Mouse (Mus musculus) liver, postnatal 0 days (tissue): ENCODE measurements around the gene Spata16. TPM values are rescaled to one million over a fixed set of nuclear protein-coding genes. Genes with fewer than 3 reads are reported as not detected.

Source experiments
- ATAC-seq: fragments of 200-750 bp; cut with Nextera tagmentation; 2 replicates; pipeline ENCODE4 v1.8.0; 2017; ENCODE audit warnings: mild to moderate bottlenecking, moderate library complexity
- DNase-seq: peaks from one replicate; pipeline ENCODE4 v3.0.0-alpha.2; 2016
- H3K27ac ChIP-seq: fragments of 300-500 bp; sonication (generic); 2 replicates; pipeline ENCODE4 v1.5.1; 2014; ENCODE audit warnings: antibody characterized with exemption, moderate library complexity, mild to moderate bottlenecking, low read depth
- H3K27me3 ChIP-seq: fragments of 300-500 bp; sonication (generic); 2 replicates; pipeline ENCODE4 v1.6.1; 2014; ENCODE audit warnings: low read length, control low read depth, mixed read lengths; ENCODE audit not compliant: insufficient read depth
- H3K36me3 ChIP-seq: fragments of 300-500 bp; sonication (generic); replicated peaks from 2 replicates; pipeline ENCODE4 v1.6.1; 2014; ENCODE audit warnings: mild to moderate bottlenecking, control low read depth, low read length, moderate library complexity, mixed read lengths; ENCODE audit not compliant: insufficient read depth
- H3K4me1 ChIP-seq: fragments of 300-500 bp; sonication (generic); 2 replicates; pipeline ENCODE4 v1.6.1; 2014; ENCODE audit warnings: antibody characterized with exemption, mild to moderate bottlenecking, control low read depth; ENCODE audit not compliant: insufficient read depth
- H3K4me2 ChIP-seq: fragments of 300-500 bp; sonication (generic); 2 replicates; pipeline ENCODE4 v1.6.1; 2014; ENCODE audit warnings: low read depth, mild to moderate bottlenecking, low read length, moderate library complexity, mixed read lengths
- H3K4me3 ChIP-seq: fragments of 300-500 bp; sonication (generic); 2 replicates; pipeline ENCODE4 v1.5.1; 2014; ENCODE audit warnings: low read depth, low read length
- H3K9ac ChIP-seq: fragments of 300-500 bp; sonication (generic); replicated peaks from 2 replicates; pipeline ENCODE4 v1.6.1; 2014; ENCODE audit warnings: mild to moderate bottlenecking, moderate library complexity
- H3K9me3 ChIP-seq: fragments of 300-500 bp; sonication (generic); 2 replicates; pipeline ENCODE4 v1.6.1; 2016; ENCODE audit warnings: mild to moderate bottlenecking, control low read depth, low read length, mixed read lengths
- CTCF ChIP-seq: sonication (generic); IDR thresholded peaks from 2 replicates; pipeline ENCODE4 v1.5.1; 2016; ENCODE audit warnings: antibody characterized with exemption, low read depth
- EP300 ChIP-seq: IDR thresholded peaks from 2 replicates; pipeline ENCODE4 v1.6.1; 2016; ENCODE audit warnings: antibody characterized with exemption, low read depth, mild to moderate bottlenecking
- WGBS: fragments of 180-500 bp; shearing (Covaris S2); extraction: QIAGEN DNeasy Blood & Tissue Kit; methylation state at CpG from one replicate; pipeline ENCODE4 v1.1.7; 2014; ENCODE audit not compliant: insufficient replicate concordance; 5-methylcytosine and 5-hydroxymethylcytosine counted together
- polyA plus RNA-seq: library from polyadenylated mRNA; unstranded; fragments of >200 nt; fragmentation: Nextera tagmentation; extraction: Ambion mirVana; gene quantifications from 2 replicates; pipeline ENCODE4 v1.2.1, GENCODE M21; 2015

The Spata16 gene
- polyA plus RNA-seq, 1 experiment from 2014 or later = not detected

DNA sequence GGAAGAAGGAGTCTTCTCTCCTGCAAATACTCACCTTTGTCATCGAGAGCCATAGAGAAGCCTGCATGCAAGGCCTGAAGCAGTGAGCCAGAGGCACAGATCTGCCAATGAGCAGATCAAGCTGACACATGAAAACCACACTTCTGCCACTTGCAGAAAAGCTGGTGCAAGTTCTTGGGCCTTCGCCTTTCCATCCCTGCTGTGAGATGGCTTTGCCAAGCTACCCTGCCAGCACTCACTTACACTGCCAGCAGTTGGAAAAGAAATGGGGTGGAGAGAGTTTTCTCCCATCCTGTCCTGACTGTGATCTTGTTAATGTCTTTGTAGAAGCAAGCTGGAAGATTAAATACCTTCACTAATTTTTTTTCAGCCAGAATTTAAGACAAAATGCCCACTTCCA is 237.3 kb downstream of the Spata16 start:
- H3K36me3 ChIP-seq = no peaks in the 10 kb centered on the region
- no peak for ATAC-seq
- no peaks in the 10 kb centered on the region for H3K27me3 ChIP-seq
- no peak for TF ChIP-seq CTCF
- TF ChIP-seq EP300 = no peak
- no peak overlapping the region for H3K4me3 ChIP-seq
- no peak overlapping the region for H3K9ac ChIP-seq
- 71% methylated on average over 2 of the region's 2 CpGs for WGBS
- H3K4me1 ChIP-seq = no peaks in the 10 kb centered on the region
- no peak overlapping the region for H3K4me2 ChIP-seq
- H3K9me3 ChIP-seq = no peaks in the 10 kb centered on the region
- H3K27ac ChIP-seq = no peak overlapping the region
- no peak for DNase-seq

DNA sequence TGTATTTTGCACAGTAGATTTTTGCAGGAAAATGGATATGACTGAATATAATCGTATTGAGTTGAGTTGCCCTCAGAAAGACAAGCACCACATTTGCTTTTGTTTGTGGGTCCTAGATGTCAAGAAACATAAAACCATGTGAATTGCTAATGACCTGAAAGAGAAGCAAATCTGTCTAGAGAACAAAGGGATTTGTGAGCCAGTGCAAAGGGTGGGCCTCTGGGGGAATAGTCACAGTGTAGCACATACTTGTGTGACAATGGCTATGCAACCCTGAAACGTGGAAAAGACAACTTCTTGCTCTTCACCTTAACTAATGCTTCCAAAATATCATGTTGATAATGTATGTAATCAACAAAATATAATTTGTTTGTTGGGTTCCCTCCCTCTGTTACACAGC is 239.9 kb downstream of the Spata16 start:
- WGBS = 53% methylated on average over 2 of the region's 2 CpGs
- Histone ChIP-seq H3K9me3 (no peaks in the 10 kb centered on the region), H3K9ac (no peak overlapping the region), H3K27me3 (no peaks in the 10 kb centered on the region), H3K4me3 (no peak overlapping the region), H3K36me3 (no peaks in the 10 kb centered on the region), H3K4me2 (no peak overlapping the region), H3K4me1 (no peaks in the 10 kb centered on the region), H3K27ac (no peak overlapping the region)
- no peak for TF ChIP-seq CTCF
- no peak for TF ChIP-seq EP300
- no peak for ATAC-seq
- DNase-seq = no peak

- TF ChIP-seq CTCF = no peak
- TF ChIP-seq EP300 = no peak
- H3K27me3 ChIP-seq = no peaks in the 10 kb centered on the region
- 65% methylated on average over 1 of the region's 1 CpGs for WGBS
- no peaks in the 10 kb centered on the region for H3K36me3 ChIP-seq
- no peaks in the 10 kb centered on the region for H3K4me1 ChIP-seq
- no peak overlapping the region for H3K4me2 ChIP-seq
- no peak overlapping the region for H3K4me3 ChIP-seq
- no peak overlapping the region for H3K9ac ChIP-seq
- ATAC-seq (no peak), DNase-seq (no peak)
- no peaks in the 10 kb centered on the region for H3K9me3 ChIP-seq
- H3K27ac ChIP-seq = no peak overlapping the region
Observed at GRCm38 (mm10) chr3:26916607-26917006, 279.2 kb downstream of the Spata16 start.

- TF ChIP-seq EP300 (no peak), CTCF (no peak)
Observed at GRCm38 (mm10) chr3:26920986-26921385, 283.6 kb downstream of the Spata16 start.

DNA sequence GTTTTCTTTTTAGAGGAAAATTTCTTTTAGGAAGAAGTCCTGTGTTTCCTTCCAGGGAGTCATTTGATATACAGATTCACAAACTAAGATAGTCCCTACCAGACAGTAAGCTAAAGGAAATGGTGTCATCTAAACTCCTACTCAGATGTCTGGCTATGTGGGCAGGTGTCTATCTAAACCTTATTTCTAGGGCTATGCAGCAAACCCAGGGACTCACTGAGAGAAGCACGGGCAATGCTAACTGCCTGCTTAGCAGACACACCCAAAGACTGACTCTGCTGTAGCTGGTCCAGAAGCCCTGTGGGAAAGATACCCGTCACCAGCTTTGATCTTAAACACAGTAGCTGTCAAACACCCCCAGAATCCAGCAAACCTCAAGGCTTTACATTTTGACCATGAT is 284.2 kb downstream of the Spata16 start:
- Histone ChIP-seq H3K27me3 (no peaks in the 10 kb centered on the region), H3K4me2 (no peak overlapping the region), H3K27ac (no peak overlapping the region), H3K4me3 (no peak overlapping the region), H3K4me1 (no peaks in the 10 kb centered on the region), H3K9ac (no peak overlapping the region), H3K9me3 (0 out of 2 replicates have a peak, but pooled peaks cover 2% of the 10 kb centered on the region), H3K36me3 (no peaks in the 10 kb centered on the region)
- 85% methylated on average over 2 of the region's 2 CpGs for WGBS
- DNase-seq (no peak), ATAC-seq (no peak)
- TF ChIP-seq CTCF = no peak
- no peak for TF ChIP-seq EP300

More at GRCm38 (mm10) chr3:26920986-26921385, 283.6 kb downstream of the Spata16 start:
- no peaks in the 10 kb centered on the region for H3K4me1 ChIP-seq
- H3K4me2 ChIP-seq = no peak overlapping the region
- DNase-seq (no peak), ATAC-seq (no peak)
- no peak overlapping the region for H3K9ac ChIP-seq
- H3K36me3 ChIP-seq = no peaks in the 10 kb centered on the region
- H3K9me3 ChIP-seq = 0 out of 2 replicates have a peak, but pooled peaks cover 2% of the 10 kb centered on the region
- WGBS = 43% methylated on average over 7 of the region's 7 CpGs
- H3K4me3 ChIP-seq = no peak overlapping the region
- no peaks in the 10 kb centered on the region for H3K27me3 ChIP-seq
- H3K27ac ChIP-seq = no peak overlapping the region

DNA sequence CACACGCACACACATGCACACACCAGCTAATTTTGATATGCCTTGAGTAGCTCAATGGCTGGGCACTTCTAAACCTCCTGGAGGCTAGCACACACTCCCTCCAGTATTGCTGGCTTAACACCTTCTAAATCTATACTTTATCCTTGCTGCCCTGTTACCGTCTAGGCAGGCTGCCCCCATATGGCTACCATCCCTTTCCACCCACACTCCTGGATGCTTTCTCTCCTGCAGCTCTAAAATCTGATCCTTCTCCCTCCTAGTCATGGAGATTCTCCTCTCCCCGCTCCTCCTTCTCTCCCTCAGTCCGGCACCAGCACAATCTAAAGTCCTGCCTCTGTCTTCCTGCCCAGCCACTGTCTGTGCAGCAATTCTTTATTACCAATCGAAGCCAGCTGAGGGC is 286.0 kb downstream of the Spata16 start:
- Histone ChIP-seq H3K4me3 (no peak overlapping the region), H3K9me3 (0 out of 2 replicates have a peak, but pooled peaks cover 2% of the 10 kb centered on the region), H3K27ac (no peak overlapping the region), H3K4me1 (no peaks in the 10 kb centered on the region), H3K27me3 (no peaks in the 10 kb centered on the region), H3K36me3 (no peaks in the 10 kb centered on the region), H3K4me2 (no peak overlapping the region), H3K9ac (no peak overlapping the region)
- no peak for ATAC-seq
- WGBS = 82% methylated on average over 5 of the region's 5 CpGs
- TF ChIP-seq EP300 (no peak), CTCF (no peak)
- no peak for DNase-seq

DNA sequence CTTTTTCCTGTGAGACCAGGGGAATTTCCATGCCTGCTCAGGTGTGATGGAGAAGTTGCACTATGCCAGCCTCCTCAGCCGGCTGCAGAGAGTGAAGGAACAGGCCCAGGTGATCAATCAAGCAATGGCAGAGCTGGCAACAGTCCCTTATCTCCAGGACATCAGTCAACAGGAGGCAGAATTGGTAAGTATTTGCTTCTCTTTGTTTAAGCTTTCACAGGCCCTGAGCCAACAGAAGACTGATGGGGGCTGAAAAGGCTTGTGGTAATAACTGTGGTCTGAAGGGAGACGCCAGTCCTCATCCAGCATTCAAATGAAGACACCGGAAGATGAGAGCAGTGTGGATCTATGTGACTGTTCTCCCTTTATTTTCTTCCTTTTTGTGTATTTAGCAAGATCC is 286.8 kb downstream of the Spata16 start:
- 33% methylated on average over 3 of the region's 3 CpGs for WGBS
- no peak for DNase-seq
- TF ChIP-seq EP300 = no peak
- TF ChIP-seq CTCF = no peak
- no peak overlapping the region for H3K27ac ChIP-seq
- H3K36me3 ChIP-seq = no peaks in the 10 kb centered on the region
- H3K4me1 ChIP-seq = no peaks in the 10 kb centered on the region
- 0 out of 2 replicates have a peak, but pooled peaks cover 2% of the 10 kb centered on the region for H3K9me3 ChIP-seq
- no peak overlapping the region for H3K9ac ChIP-seq
- no peak for ATAC-seq
- H3K4me3 ChIP-seq = no peak overlapping the region
- no peak overlapping the region for H3K4me2 ChIP-seq
- H3K27me3 ChIP-seq = no peaks in the 10 kb centered on the region
